ENCODE assay signal across 13 mouse cellular contexts in the genomic region with DNA sequence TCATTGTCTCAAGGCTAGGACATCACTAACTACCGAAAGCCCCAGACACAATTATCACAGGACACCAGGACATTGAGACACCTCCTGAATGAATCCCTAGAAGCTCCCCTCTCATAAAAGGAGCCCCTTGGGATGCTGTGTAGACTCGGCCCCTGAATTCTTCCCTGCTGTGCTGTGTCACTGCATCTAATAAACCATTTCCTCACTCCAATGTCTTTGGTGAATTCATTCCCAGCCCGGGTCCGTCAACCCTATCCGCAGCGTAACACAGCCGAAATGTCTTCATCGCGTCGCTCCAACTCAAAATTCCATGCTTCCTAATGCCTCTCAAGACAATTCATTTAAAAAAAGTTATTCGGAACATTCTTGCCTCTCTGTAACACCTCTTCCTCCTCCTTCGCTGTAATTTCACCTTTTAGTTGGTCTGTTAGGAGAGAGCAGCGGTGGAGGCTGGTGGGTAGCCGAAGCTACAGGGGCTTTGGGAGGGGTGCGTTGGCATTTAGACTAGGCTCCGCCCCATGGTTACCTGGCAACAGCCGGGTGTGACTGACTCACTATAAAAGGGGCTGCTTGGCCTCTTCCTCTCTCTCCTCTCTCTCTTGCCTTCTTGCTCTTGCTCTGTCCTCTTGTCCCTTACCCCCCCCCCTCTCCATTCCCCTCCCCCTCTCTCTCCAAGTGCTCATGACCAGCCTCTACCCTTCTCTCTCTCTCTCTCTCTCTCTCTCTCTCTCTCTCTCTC. TPM values are rescaled to one million over a fixed set of nuclear protein-coding genes. Genes with fewer than 3 reads are reported as not detected.
A peak's percentile ranks its signal among the peaks of the same experiment; 100 is the strongest.
DNase-seq lines count a peak whose midpoint lies in the region; ATAC-seq and TF ChIP-seq lines count a peak whose summit lies in the region.
"Had no signal": no experiment of that assay in that cellular context is flagged by ENCODE, and none has a peak within 500 bp of the region (broad histone marks: within the 10 kb centered on the region; RNA-seq: fewer than 3 reads in every experiment).

No protein-coding gene starts in this region.

- no peak for ATAC-seq in hindbrain, embryonic 14.5 days (ENCODE audit: low FRiP score)
- ATAC-seq in neural tube, embryonic 12.5 days (ENCODE audit: low FRiP score, low read depth): peak; percentile 63
- ATAC-seq in monocyte, adult 5-6 weeks (replicated peaks; ENCODE audit: insufficient number of reproducible peaks, low FRiP score, low TSS enrichment, poor library complexity, severe bottlenecking): no peak

- no peak overlapping the region for H3K9ac ChIP-seq in hindbrain, embryonic 14.5 days
- H3K9ac ChIP-seq in neural tube, embryonic 12.5 days: no peak overlapping the region
- H3K9ac ChIP-seq: liver, embryonic 14.5 days had no signal

- 38% methylated on average over 17 of the region's 17 CpGs for WGBS in hindbrain, embryonic 14.5 days
- whole genome bisulfite sequencing in neural tube, embryonic 12.5 days: 49% methylated on average over 17 of the region's 17 CpGs

- H3K27me3 ChIP-seq in hindbrain, embryonic 14.5 days (ENCODE audit: control insufficient read depth, insufficient read depth, low read length): no peaks in the 10 kb centered on the region
- H3K27me3 ChIP-seq in neural tube, embryonic 12.5 days (replicated peaks): no peaks in the 10 kb centered on the region

- no peak overlapping the region for H3K27ac ChIP-seq in hindbrain, embryonic 14.5 days
- H3K27ac ChIP-seq in neural tube, embryonic 12.5 days: no peak overlapping the region
- H3K27ac ChIP-seq in layer of hippocampus, adult 2 months: no peak overlapping the region
- H3K27ac ChIP-seq: liver, embryonic 14.5 days had no signal

- H3K36me3 ChIP-seq in hindbrain, embryonic 14.5 days (replicated peaks; ENCODE audit: control insufficient read depth, insufficient read depth): no peaks in the 10 kb centered on the region
- no peaks in the 10 kb centered on the region for H3K36me3 ChIP-seq in neural tube, embryonic 12.5 days

- no peak for TF ChIP-seq CTCF in layer of hippocampus, adult 2 months (conservative IDR thresholded peaks at IDR 0.05)

- H3K4me1 ChIP-seq in hindbrain, embryonic 14.5 days (replicated peaks; ENCODE audit: control insufficient read depth, insufficient read depth, low read length): 0 out of 2 replicates have a peak, but pooled peaks cover 7% of the 10 kb centered on the region
- H3K4me1 ChIP-seq in neural tube, embryonic 12.5 days: no peaks in the 10 kb centered on the region; the same call in 1 of the 2 replicates

- peak; percentile 56 for DNase-seq in embryo, embryonic 10 days (ENCODE audit: low spot score)
- no peak for DNase-seq in embryo, embryonic 9.5 days (ENCODE audit: extremely low spot score)
- peak; percentile 63 for DNase-seq in adrenal gland, postnatal 14 days
- no peak for DNase-seq in hindbrain, embryonic 14.5 days (ENCODE audit: low spot score)
- no peak for DNase-seq in right cerebral cortex, postnatal 14 days
- DNase-seq in layer of hippocampus, adult 2 months (ENCODE audit: low spot score in 2 of 2): no peak
- DNase-seq: cerebellum, adult 11 months had no signal

- no peak overlapping the region for H3K4me3 ChIP-seq in hindbrain, embryonic 14.5 days (replicated peaks; ENCODE audit: low read length)
- H3K4me3 ChIP-seq in neural tube, embryonic 12.5 days: no peak overlapping the region
- H3K4me3 ChIP-seq in layer of hippocampus, adult 2 months: no peak overlapping the region

- H3K4me2 ChIP-seq in hindbrain, embryonic 14.5 days (replicated peaks): peak overlapping the region; percentile 22
- peak overlapping the region; percentile 26 for H3K4me2 ChIP-seq in neural tube, embryonic 12.5 days (replicated peaks)

- H3K9me3 ChIP-seq in hindbrain, embryonic 14.5 days (ENCODE audit: control insufficient read depth, low read length): no peaks in the 10 kb centered on the region
- H3K9me3 ChIP-seq in neural tube, embryonic 12.5 days: no peaks in the 10 kb centered on the region

RNA-seq across cellular contexts. Expression of gene 1700012B07Rik, which starts 25.6 kb away (rescaled TPM):
- not detected in 2 replicates for total RNA-seq in adrenal gland, postnatal 14 days (2021)
- not detected in 2 replicates for polyA plus RNA-seq in hindbrain, embryonic 14.5 days (2014; fragmentation: Nextera tagmentation; extraction: Ambion mirVana)
- polyA plus RNA-seq in neural tube, embryonic 12.5 days (2016; fragmentation: Nextera tagmentation; extraction: Ambion mirVana): not detected in 2 replicates
- not detected in 3 replicates for total RNA-seq in monocyte, adult 5-6 weeks (2017)
- total RNA-seq in layer of hippocampus, adult 2 months (2021): not detected
- total RNA-seq: hematopoietic stem cell, adult 5-6 weeks; megakaryocyte-erythroid progenitor cell, adult 5-6 weeks had no signal
- polyA plus RNA-seq: stomach, embryonic 14.5 days had no signal

Comparison
In these comparisons a context has a peak if more than half of its experiments do, and no peak if none do; other contexts are left out.
1. DNase-seq: peak in embryo, embryonic 10 days (single experiment) and adrenal gland, postnatal 14 days (single experiment); none in embryo, embryonic 9.5 days (single experiment), hindbrain, embryonic 14.5 days (single experiment), right cerebral cortex, postnatal 14 days (single experiment) and layer of hippocampus, adult 2 months (0 of 2).